Mouse (Mus musculus): ENCODE results near the gene Grb10.

Grb10 gene

GRCm38 (mm10) chr11:11973366-11974014 lies 65.0 kb downstream of the Grb10 start:
- ATAC-seq (ENCODE audit: insufficient number of reproducible peaks, low FRiP score, low TSS enrichment), result peak; percentile 72; the same call in 1 of the 2 replicates

- ATAC-seq (ENCODE audit: insufficient number of reproducible peaks, low FRiP score, low TSS enrichment), result no peak
Observed at GRCm38 (mm10) chr11:11972401-11973110, 65.9 kb downstream of the Grb10 start.

GRCm38 (mm10) chr11:11970246-11970645 lies 68.2 kb downstream of the Grb10 start:
- no peak for ATAC-seq (ENCODE audit: insufficient number of reproducible peaks, low FRiP score, low TSS enrichment)

- ATAC-seq (ENCODE audit: insufficient number of reproducible peaks, low FRiP score, low TSS enrichment), result no peak
Observed at GRCm38 (mm10) chr11:11968830-11969229, 69.7 kb downstream of the Grb10 start.

- ATAC-seq (ENCODE audit: insufficient number of reproducible peaks, low FRiP score, low TSS enrichment), result no peak
Observed at GRCm38 (mm10) chr11:11967519-11967918, 71.0 kb downstream of the Grb10 start.

- ATAC-seq (ENCODE audit: insufficient number of reproducible peaks, low FRiP score, low TSS enrichment), result no peak
Observed at GRCm38 (mm10) chr11:11966220-11966619, 72.3 kb downstream of the Grb10 start.

GRCm38 (mm10) chr11:11965501-11966125 lies 72.9 kb downstream of the Grb10 start:
- 0 out of 2 replicates have a peak, but pooled peaks have one; percentile 24 for ATAC-seq (ENCODE audit: insufficient number of reproducible peaks, low FRiP score, low TSS enrichment)

GRCm38 (mm10) chr11:11964729-11965128 lies 73.8 kb downstream of the Grb10 start:
- ATAC-seq (ENCODE audit: insufficient number of reproducible peaks, low FRiP score, low TSS enrichment), result no peak

- no peak for ATAC-seq (ENCODE audit: insufficient number of reproducible peaks, low FRiP score, low TSS enrichment)
Observed at GRCm38 (mm10) chr11:11963587-11963986, 74.9 kb downstream of the Grb10 start.

- ATAC-seq (ENCODE audit: insufficient number of reproducible peaks, low FRiP score, low TSS enrichment), result no peak
Observed at GRCm38 (mm10) chr11:11963065-11963464, 75.4 kb downstream of the Grb10 start.

GRCm38 (mm10) chr11:11962629-11962954 lies 75.9 kb downstream of the Grb10 start:
- no peak for ATAC-seq (ENCODE audit: insufficient number of reproducible peaks, low FRiP score, low TSS enrichment)

- ATAC-seq (ENCODE audit: insufficient number of reproducible peaks, low FRiP score, low TSS enrichment), result no peak
Observed at GRCm38 (mm10) chr11:11961917-11962628, 76.4 kb downstream of the Grb10 start.

GRCm38 (mm10) chr11:11960858-11961257 lies 77.6 kb downstream of the Grb10 start:
- no peak for ATAC-seq (ENCODE audit: insufficient number of reproducible peaks, low FRiP score, low TSS enrichment)

- no peak for ATAC-seq (ENCODE audit: insufficient number of reproducible peaks, low FRiP score, low TSS enrichment)
Observed at GRCm38 (mm10) chr11:11960227-11960626, 78.3 kb downstream of the Grb10 start.

GRCm38 (mm10) chr11:11958479-11958878 lies 80.0 kb downstream of the Grb10 start:
- ATAC-seq (ENCODE audit: insufficient number of reproducible peaks, low FRiP score, low TSS enrichment), result no peak

- no peak for ATAC-seq (ENCODE audit: insufficient number of reproducible peaks, low FRiP score, low TSS enrichment)
Observed at GRCm38 (mm10) chr11:11958061-11958361, 80.5 kb downstream of the Grb10 start.

- ATAC-seq (ENCODE audit: insufficient number of reproducible peaks, low FRiP score, low TSS enrichment), result no peak
Observed at GRCm38 (mm10) chr11:11957211-11958060, 81.0 kb downstream of the Grb10 start.

- no peak for ATAC-seq (ENCODE audit: insufficient number of reproducible peaks, low FRiP score, low TSS enrichment)
Observed at GRCm38 (mm10) chr11:11955783-11956182, 82.7 kb downstream of the Grb10 start.

- no peak for ATAC-seq (ENCODE audit: insufficient number of reproducible peaks, low FRiP score, low TSS enrichment)
Observed at GRCm38 (mm10) chr11:11954606-11955005, 83.9 kb downstream of the Grb10 start.

GRCm38 (mm10) chr11:11954115-11954438 lies 84.4 kb downstream of the Grb10 start:
- no peak for ATAC-seq (ENCODE audit: insufficient number of reproducible peaks, low FRiP score, low TSS enrichment)

Data from cerebellum, adult (tissue).